Mouse (Mus musculus) gastrocnemius, adult 2 months (tissue): Measurements from ENCODE around the gene Fbxo41. TPM values are rescaled to one million over a fixed set of nuclear protein-coding genes. Genes with fewer than 3 reads are reported as not detected.
"Not testable (repeated sequence)": the region's sequence is repeated elsewhere in the genome, so short reads cannot be mapped to it uniquely, and the experiment has no call there.

ENCODE experiments used
- DNase-seq: peaks from one replicate; pipeline ENCODE4 v3.0.0; 2022
- H3K27ac ChIP-seq: fragments of 200-600 bp; 2 replicates; pipeline ENCODE4 v1.8.1; 2022; ENCODE audit warnings: mild to moderate bottlenecking
- H3K4me3 ChIP-seq: fragments of 200-600 bp; 2 replicates; pipeline ENCODE4 v1.8.1; 2022; ENCODE audit warnings: mild to moderate bottlenecking, moderate library complexity
- CTCF ChIP-seq: fragments of 200-600 bp; IDR thresholded peaks from 2 replicates; pipeline ENCODE4 v1.8.1; 2022; ENCODE audit warnings: antibody characterized with exemption, mild to moderate bottlenecking, moderate library complexity
- intact Hi-C: fragments of 180-260 bp; cut with DNase I; formaldehyde crosslinking; loops from one replicate; pipeline ENCODE4 v1.15.1; 2025
- total RNA-seq, 2 experiments: library from RNA; stranded (reverse); gene quantifications; 2 replicates each; pipeline ENCODE4 v1.2.3; 2021

The Fbxo41 gene
- total RNA-seq, 2 experiments from 2014 or later: 0.03 TPM; not detected in 1

DNA sequence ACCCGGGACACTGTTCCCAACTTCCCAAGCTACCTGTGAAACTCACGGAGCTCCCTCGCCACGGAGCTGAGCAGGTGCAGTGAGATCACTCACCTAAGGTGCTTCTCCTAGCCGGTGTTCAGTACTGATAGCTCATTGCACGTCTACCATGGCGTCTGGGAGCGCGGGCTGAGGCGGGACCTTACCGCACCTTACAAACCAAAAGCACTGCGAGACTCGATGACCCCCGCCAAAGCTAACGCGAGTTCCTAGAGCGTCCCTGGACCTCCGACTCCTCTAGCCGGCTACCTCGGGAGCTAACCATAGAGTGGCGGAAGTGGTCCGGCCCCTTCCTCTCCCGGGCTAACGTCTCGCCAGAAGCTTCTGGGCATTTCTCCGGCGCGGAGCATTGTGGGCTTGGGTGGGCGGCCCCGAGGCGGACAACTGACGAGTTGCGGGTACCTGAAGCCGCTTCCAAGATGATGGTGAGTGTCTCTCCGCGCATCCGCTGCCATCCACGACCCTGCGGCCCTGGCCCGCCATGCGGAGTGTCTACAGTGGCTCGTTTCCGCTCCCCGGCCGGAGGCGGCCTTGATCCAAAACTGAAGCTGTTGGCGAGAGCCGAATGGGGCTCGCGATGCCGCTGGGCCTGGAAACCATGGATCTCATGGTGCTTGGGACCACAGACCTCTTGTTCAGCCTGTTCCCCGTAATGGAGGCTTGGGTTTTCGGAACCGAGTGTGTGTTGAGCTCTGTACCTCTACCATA lies 51.0 kb downstream of the Fbxo41 start, which contains the start of gene Pradc1:
Gene Pradc1, minus strand, starts transcription at position 307 of the 747 bp plus-strand sequence.
- peak; percentile 98 for DNase-seq
- intact Hi-C loops: loop anchor here (2.0 to 5.0 kb wide), 2 partner anchors 119 to 510 kb away; partner anchors contain the start of genes Dusp11 and Sfxn5
- H3K4me3 ChIP-seq: peak within 1 kb of the TSS; percentile 73
- H3K27ac ChIP-seq: peak within 1 kb of the TSS; percentile 98
- no peak for TF ChIP-seq CTCF

GRCm38 (mm10) chr6:85450697-85451663 lies 51.8 kb downstream of the Fbxo41 start, which contains the start of gene Cct7:
Cct7 (plus strand) TSS chr6:85451514.
- peak; percentile 69 for TF ChIP-seq CTCF
- DNase-seq: peak; percentile 99
- intact Hi-C loops: loop anchor here (2.0 to 5.0 kb wide), 2 partner anchors 118 to 511 kb away; partner anchors contain the start of genes Dusp11 and Sfxn5
- Histone ChIP-seq H3K4me3 (peak within 1 kb of the TSS; percentile 73), H3K27ac (peak within 1 kb of the TSS; percentile 98)

GRCm38 (mm10) chr6:85450140-85450539 lies 52.7 kb downstream of the Fbxo41 start:
- not testable (repeated sequence) for H3K4me3 ChIP-seq
- intact Hi-C loops: loop anchor here (2.0 to 5.0 kb wide), 2 partner anchors 117 to 512 kb away; partner anchors contain the start of genes Dusp11 and Sfxn5

DNA sequence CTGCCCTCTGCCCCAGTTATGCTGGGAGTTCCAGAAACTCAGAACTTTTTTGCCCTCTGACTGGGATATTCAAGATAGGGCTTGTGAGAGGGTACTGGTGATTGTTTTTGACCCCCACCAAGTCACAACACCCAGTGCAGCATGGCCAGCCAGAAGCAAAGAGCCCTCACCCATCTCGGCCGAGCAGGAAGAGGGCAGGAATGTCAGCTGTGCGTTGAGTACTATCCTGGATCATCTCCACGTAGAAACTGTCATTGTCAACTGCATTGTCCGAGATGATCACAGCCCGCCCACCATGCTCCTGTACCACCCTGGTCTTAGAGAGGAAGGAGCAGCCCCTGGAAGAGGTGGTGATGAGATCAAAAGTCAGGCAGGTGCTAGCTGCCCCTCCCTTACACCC lies 55.4 kb downstream of the Fbxo41 start:
- no peak for TF ChIP-seq CTCF
- Histone ChIP-seq H3K27ac (no peak overlapping the region), H3K4me3 (no peak overlapping the region)
- no peak for DNase-seq
- intact Hi-C loops: no loop called here

More at GRCm38 (mm10) chr6:85450140-85450539, 52.7 kb downstream of the Fbxo41 start:
- H3K27ac ChIP-seq, DNase-seq: not testable (repeated sequence)

DNA sequence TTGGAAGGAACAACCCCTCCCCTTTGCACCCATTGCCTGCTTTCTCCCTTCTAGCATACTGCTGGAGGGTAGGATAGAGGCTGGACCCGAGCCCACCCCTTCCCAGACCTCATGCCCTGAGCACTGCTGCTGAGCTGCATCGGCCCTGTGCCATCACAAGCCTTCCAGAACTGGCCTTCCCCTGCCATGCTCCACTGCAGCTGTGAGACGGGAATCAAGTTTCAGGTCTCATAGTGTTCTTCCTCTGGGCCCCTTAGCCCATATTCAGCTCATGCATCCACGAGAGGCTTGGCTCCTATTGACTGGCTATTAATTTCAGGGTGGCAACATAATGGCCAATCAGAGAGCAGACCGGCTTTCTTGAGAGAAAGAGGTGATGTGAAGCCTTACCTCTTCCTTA lies 57.5 kb downstream of the Fbxo41 start:
- DNase-seq: peak; percentile 68
- no peak overlapping the region for H3K4me3 ChIP-seq
- TF ChIP-seq CTCF: no peak
- peak overlapping the region; percentile 56 for H3K27ac ChIP-seq
- intact Hi-C loops: no loop called here

DNA sequence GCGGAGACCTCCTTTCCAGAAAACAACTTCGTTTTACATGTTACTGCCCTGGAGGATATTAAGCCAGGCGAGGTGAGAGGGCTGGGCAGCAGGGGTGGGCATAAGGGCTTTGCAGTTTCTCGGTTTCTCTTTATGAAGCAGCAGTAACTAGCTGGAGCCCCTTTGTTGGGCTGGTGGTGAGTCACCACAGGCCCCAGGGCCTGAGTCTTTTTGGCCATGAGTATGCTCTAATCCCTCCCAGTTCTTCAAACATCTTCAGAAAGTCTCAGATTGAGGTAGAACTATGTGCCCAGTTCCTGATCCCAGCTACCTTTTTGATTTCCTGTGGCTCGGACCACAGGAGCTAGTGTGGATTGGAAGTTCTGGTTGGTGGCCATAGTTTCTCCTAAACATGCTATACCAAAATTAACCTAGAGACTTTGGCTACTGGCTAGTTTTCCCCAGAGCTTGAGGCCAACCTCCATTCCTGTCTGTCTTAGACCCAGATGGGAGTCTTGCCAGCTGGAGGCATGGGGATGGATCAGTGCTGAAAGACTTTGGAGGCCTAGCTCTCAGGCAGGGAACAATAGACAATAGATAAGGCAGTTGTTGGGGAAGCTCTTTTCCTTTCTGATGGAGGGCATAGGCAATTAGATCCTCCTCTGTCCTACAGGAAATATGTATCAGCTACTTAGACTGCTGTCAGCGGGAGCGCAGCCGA lies 58.4 kb downstream of the Fbxo41 start:
- TF ChIP-seq CTCF: no peak
- intact Hi-C loops: no loop called here

DNA sequence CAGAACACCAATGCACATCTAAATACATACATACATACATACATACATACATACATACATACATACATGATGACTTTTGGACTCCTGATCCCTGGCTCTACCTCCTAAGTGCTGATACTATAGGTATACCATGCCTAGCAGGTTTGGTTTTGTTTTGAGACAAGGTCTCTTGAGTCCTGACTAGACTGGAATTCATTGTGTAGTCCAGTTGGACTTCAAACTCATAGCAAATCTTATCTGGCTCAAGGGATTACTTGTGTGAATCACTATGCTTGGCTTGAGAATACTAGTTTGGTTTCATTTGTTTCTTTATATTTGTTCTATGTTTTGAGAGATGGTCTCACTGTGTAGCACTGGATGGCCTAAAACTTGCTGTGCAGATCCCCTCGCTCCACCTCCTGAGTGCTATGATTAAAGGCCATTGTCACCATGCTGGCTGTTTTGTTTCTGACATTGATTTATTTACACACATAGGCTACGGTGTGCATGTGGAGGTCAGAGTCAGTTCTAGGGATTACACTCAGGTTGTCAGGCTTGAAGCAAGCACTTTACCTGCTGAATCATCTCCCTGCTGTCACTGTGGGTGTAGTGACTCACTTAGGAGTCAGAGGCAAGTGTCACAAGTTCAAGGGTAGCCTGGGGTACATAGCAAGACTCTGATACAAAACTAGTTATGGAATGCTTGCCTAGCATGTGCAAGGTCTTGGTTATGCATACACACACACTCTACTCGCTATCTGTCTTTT lies 59.1 kb downstream of the Fbxo41 start:
- intact Hi-C loops: no loop called here
- TF ChIP-seq CTCF: no peak
- no peak for DNase-seq
- peak overlapping the region; percentile 56; the same call in 1 of the 2 replicates for H3K27ac ChIP-seq
- H3K4me3 ChIP-seq: no peak overlapping the region

More for the DNA sequence above, 58.4 kb downstream of the Fbxo41 start:
- H3K4me3 ChIP-seq: no peak overlapping the region
- H3K27ac ChIP-seq: peak overlapping the region; percentile 56
- no peak for DNase-seq

- no peak for DNase-seq
- H3K4me3 ChIP-seq: no peak overlapping the region
- intact Hi-C loops: no loop called here
- no peak for TF ChIP-seq CTCF
- H3K27ac ChIP-seq: no peak overlapping the region
Observed at GRCm38 (mm10) chr6:85441142-85441541, 61.7 kb downstream of the Fbxo41 start.

- Histone ChIP-seq H3K27ac (no peak overlapping the region), H3K4me3 (no peak overlapping the region)
- intact Hi-C loops: no loop called here
Observed at GRCm38 (mm10) chr6:85436631-85437030, 66.2 kb downstream of the Fbxo41 start.

DNA sequence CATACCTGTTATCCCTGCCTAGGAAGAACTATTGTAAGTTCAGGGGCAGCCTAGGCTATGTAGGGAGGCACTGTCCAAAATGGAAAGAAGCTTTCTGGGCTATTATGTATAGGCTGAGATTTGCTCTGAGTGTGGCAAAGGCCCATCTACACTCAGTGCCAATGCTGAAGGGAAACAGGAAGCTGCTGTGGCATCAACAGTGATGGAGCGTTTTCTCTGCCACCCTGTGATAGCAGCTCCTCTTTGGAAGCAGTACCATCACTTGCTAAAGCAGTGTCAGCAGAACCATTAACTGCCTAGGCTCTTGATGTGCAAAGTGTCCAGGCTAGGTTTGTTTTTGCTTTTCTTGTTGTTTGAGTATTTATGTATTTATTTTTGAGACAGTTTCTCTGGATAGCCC lies 66.6 kb downstream of the Fbxo41 start:
- no peak for DNase-seq
- TF ChIP-seq CTCF: no peak
- intact Hi-C loops: no loop called here
- Histone ChIP-seq H3K27ac (no peak overlapping the region), H3K4me3 (no peak overlapping the region)

More at GRCm38 (mm10) chr6:85436631-85437030, 66.2 kb downstream of the Fbxo41 start:
- no peak for DNase-seq
- no peak for TF ChIP-seq CTCF

- Histone ChIP-seq H3K4me3 (no peak overlapping the region), H3K27ac (no peak overlapping the region)
- no peak for DNase-seq
- TF ChIP-seq CTCF: no peak
- intact Hi-C loops: no loop called here
Observed at GRCm38 (mm10) chr6:85433865-85434264, 68.9 kb downstream of the Fbxo41 start.
